Mouse (Mus musculus): ENCODE measurements around the gene 2700081O15Rik.
A peak's percentile ranks its signal among the peaks of the same experiment; 100 is the strongest.
"Not testable (repeated sequence)": the region's sequence is repeated elsewhere in the genome, so short reads cannot be mapped to it uniquely, and the experiment has no call there.

The 2700081O15Rik gene

GRCm38 (mm10) chr19:7416834-7417735 is at the start of gene 2700081O15Rik:
2700081O15Rik (plus strand) TSS chr19:7417625.
- peak; percentile 76 for DNase-seq

GRCm38 (mm10) chr19:7369469-7369868 is 48.0 kb upstream of the 2700081O15Rik start:
- DNase-seq, result not testable (repeated sequence)

GRCm38 (mm10) chr19:7374491-7374890 is 42.9 kb upstream of the 2700081O15Rik start:
- DNase-seq, result no peak

- no peak for DNase-seq
Measured at GRCm38 (mm10) chr19:7377639-7378038, 39.8 kb upstream of the 2700081O15Rik start.

GRCm38 (mm10) chr19:7381906-7382247 is 35.5 kb upstream of the 2700081O15Rik start:
- DNase-seq, result no peak

- peak; percentile 80 for DNase-seq
Measured at GRCm38 (mm10) chr19:7382248-7382902, 35.0 kb upstream of the 2700081O15Rik start.

GRCm38 (mm10) chr19:7382903-7383865 is 34.2 kb upstream of the 2700081O15Rik start, which contains the start of gene Spindoc:
Spindoc (minus strand) TSS chr19:7382994.
- peak; percentile 97 for DNase-seq

GRCm38 (mm10) chr19:7386042-7386441 is 31.4 kb upstream of the 2700081O15Rik start:
- no peak for DNase-seq

- DNase-seq, result no peak
Measured at GRCm38 (mm10) chr19:7388488-7388887, 28.9 kb upstream of the 2700081O15Rik start.

GRCm38 (mm10) chr19:7396867-7397826 is 20.3 kb upstream of the 2700081O15Rik start:
- DNase-seq, result peak; percentile 16

GRCm38 (mm10) chr19:7398898-7399297 is 18.5 kb upstream of the 2700081O15Rik start:
- DNase-seq, result not testable (repeated sequence)

GRCm38 (mm10) chr19:7400635-7401034 is 16.8 kb upstream of the 2700081O15Rik start:
- DNase-seq, result no peak

GRCm38 (mm10) chr19:7404623-7405229 is 12.7 kb upstream of the 2700081O15Rik start:
- no peak for DNase-seq

- no peak for DNase-seq
Measured at GRCm38 (mm10) chr19:7412361-7412760, 5.1 kb upstream of the 2700081O15Rik start.

GRCm38 (mm10) chr19:7415916-7416833 is 1.2 kb upstream of the 2700081O15Rik start:
- DNase-seq, result peak; percentile 44

GRCm38 (mm10) chr19:7417911-7418849 is 755 bp downstream of the 2700081O15Rik start:
- DNase-seq, result peak; percentile 88

GRCm38 (mm10) chr19:7419134-7419533 is 1.7 kb downstream of the 2700081O15Rik start:
- DNase-seq, result peak; percentile 11

GRCm38 (mm10) chr19:7420108-7420507 is 2.7 kb downstream of the 2700081O15Rik start:
- DNase-seq, result peak; percentile 15
